Mouse (Mus musculus): ENCODE results near the gene Pdlim1. TPM values are rescaled to one million over a fixed set of nuclear protein-coding genes. Genes with fewer than 3 reads are reported as not detected.
A peak's percentile ranks its signal among the peaks of the same experiment; 100 is the strongest.

Gene Pdlim1
- polyA plus RNA-seq, 1 experiment from 2014 or later = 494 TPM

- DNase-seq (ENCODE audit: low spot score) = no peak
These were observed 16.8 kb upstream of the Pdlim1 start for GRCm38 (mm10) chr19:40288415-40288814.

- no peak for DNase-seq (ENCODE audit: low spot score)
These were observed 13.1 kb upstream of the Pdlim1 start for GRCm38 (mm10) chr19:40284704-40285103.

- DNase-seq (ENCODE audit: low spot score) = no peak
These were observed 11.8 kb upstream of the Pdlim1 start for GRCm38 (mm10) chr19:40283415-40283814.

GRCm38 (mm10) chr19:40278372-40279023, 6.9 kb upstream of the Pdlim1 start:
- no peak for DNase-seq (ENCODE audit: low spot score)

- DNase-seq (ENCODE audit: low spot score) = no peak
These were observed 5.9 kb upstream of the Pdlim1 start for GRCm38 (mm10) chr19:40277494-40277893.

- DNase-seq (ENCODE audit: low spot score) = no peak
These were observed 4.0 kb upstream of the Pdlim1 start for GRCm38 (mm10) chr19:40275401-40276188.

GRCm38 (mm10) chr19:40272674-40273073, 1.0 kb upstream of the Pdlim1 start:
- DNase-seq (ENCODE audit: low spot score) = no peak

GRCm38 (mm10) chr19:40270351-40271307, 1.0 kb downstream of the Pdlim1 start:
- DNase-seq (ENCODE audit: low spot score) = peak; percentile 82

GRCm38 (mm10) chr19:40269526-40269925, 2.1 kb downstream of the Pdlim1 start:
- DNase-seq (ENCODE audit: low spot score) = no peak

GRCm38 (mm10) chr19:40268493-40268892, 3.1 kb downstream of the Pdlim1 start:
- no peak for DNase-seq (ENCODE audit: low spot score)

GRCm38 (mm10) chr19:40267380-40267779, 4.3 kb downstream of the Pdlim1 start:
- peak; percentile 72 for DNase-seq (ENCODE audit: low spot score)

- DNase-seq (ENCODE audit: low spot score) = no peak
These were observed 12.2 kb downstream of the Pdlim1 start for GRCm38 (mm10) chr19:40259485-40259884.

- DNase-seq (ENCODE audit: low spot score) = peak; percentile 93
These were observed 14.2 kb downstream of the Pdlim1 start for GRCm38 (mm10) chr19:40257396-40257795.

- peak; percentile 72 for DNase-seq (ENCODE audit: low spot score)
These were observed 15.1 kb downstream of the Pdlim1 start for GRCm38 (mm10) chr19:40256376-40257050.

- no peak for DNase-seq (ENCODE audit: low spot score)
These were observed 16.1 kb downstream of the Pdlim1 start for GRCm38 (mm10) chr19:40255561-40255960.

GRCm38 (mm10) chr19:40254741-40255140, 16.9 kb downstream of the Pdlim1 start:
- no peak for DNase-seq (ENCODE audit: low spot score)

- DNase-seq (ENCODE audit: low spot score) = no peak
These were observed 17.9 kb downstream of the Pdlim1 start for GRCm38 (mm10) chr19:40253768-40254167.

GRCm38 (mm10) chr19:40251115-40251514, 20.5 kb downstream of the Pdlim1 start:
- no peak for DNase-seq (ENCODE audit: low spot score)

- DNase-seq (ENCODE audit: low spot score) = no peak
These were observed 22.3 kb downstream of the Pdlim1 start for GRCm38 (mm10) chr19:40249352-40249751.

- no peak for DNase-seq (ENCODE audit: low spot score)
These were observed 23.2 kb downstream of the Pdlim1 start for GRCm38 (mm10) chr19:40248476-40248875.

- no peak for DNase-seq (ENCODE audit: low spot score)
These were observed 24.4 kb downstream of the Pdlim1 start for GRCm38 (mm10) chr19:40247268-40247666.

Measured in thymus, postnatal 0 days (tissue).